Mouse (Mus musculus) limb, embryonic 12.5 days (tissue): ENCODE measurements around the gene Pou3f3. TPM values are rescaled to one million over a fixed set of nuclear protein-coding genes. Genes with fewer than 3 reads are reported as not detected.

Source experiments
- ATAC-seq: fragments of 200-750 bp; cut with Nextera tagmentation; 2 replicates; pipeline ENCODE4 v1.8.0; 2017; ENCODE audit warnings: low read depth, moderate TSS enrichment; ENCODE audit not compliant: insufficient number of reproducible peaks, insufficient read depth, low FRiP score, low TSS enrichment
- H3K27ac ChIP-seq: fragments of 300-500 bp; sonication (generic); 2 replicates; pipeline ENCODE4 v1.5.1; 2016; ENCODE audit warnings: mild to moderate bottlenecking, moderate library complexity
- H3K27me3 ChIP-seq: fragments of 300-500 bp; sonication (generic); 2 replicates; pipeline ENCODE4 v1.6.1; 2016; ENCODE audit warnings: mild to moderate bottlenecking, moderate library complexity
- H3K36me3 ChIP-seq: fragments of 300-500 bp; sonication (generic); 2 replicates; pipeline ENCODE4 v1.6.1; 2016; ENCODE audit warnings: mild to moderate bottlenecking, moderate library complexity
- H3K4me1 ChIP-seq: fragments of 300-500 bp; sonication (generic); replicated peaks from 2 replicates; pipeline ENCODE4 v1.6.1; 2016
- H3K4me2 ChIP-seq: fragments of 300-500 bp; sonication (generic); 2 replicates; pipeline ENCODE4 v1.6.1; 2016; ENCODE audit warnings: mild to moderate bottlenecking, moderate library complexity
- H3K4me3 ChIP-seq: fragments of 300-500 bp; sonication (generic); replicated peaks from 2 replicates; pipeline ENCODE4 v1.5.1; 2016; ENCODE audit warnings: mild to moderate bottlenecking
- H3K9ac ChIP-seq: fragments of 300-500 bp; sonication (generic); replicated peaks from 2 replicates; pipeline ENCODE4 v1.6.1; 2016; ENCODE audit warnings: mild to moderate bottlenecking, moderate library complexity
- H3K9me3 ChIP-seq: fragments of 300-500 bp; sonication (generic); 2 replicates; pipeline ENCODE4 v1.6.1; 2016; ENCODE audit warnings: mild to moderate bottlenecking, moderate library complexity
- WGBS: fragments of 180-500 bp; shearing (Covaris S2); methylation state at CpG from one replicate; pipeline ENCODE4 v1.1.7; 2016; 5-methylcytosine and 5-hydroxymethylcytosine counted together
- polyA plus RNA-seq: library from polyadenylated mRNA; unstranded; fragments of >200 nt; fragmentation: Nextera tagmentation; extraction: Ambion mirVana; gene quantifications from 2 replicates; pipeline ENCODE4 v1.2.1, GENCODE M21; 2016

The Pou3f3 gene
- polyA plus RNA-seq, 1 experiment from 2014 or later, result 0.50 TPM

DNA sequence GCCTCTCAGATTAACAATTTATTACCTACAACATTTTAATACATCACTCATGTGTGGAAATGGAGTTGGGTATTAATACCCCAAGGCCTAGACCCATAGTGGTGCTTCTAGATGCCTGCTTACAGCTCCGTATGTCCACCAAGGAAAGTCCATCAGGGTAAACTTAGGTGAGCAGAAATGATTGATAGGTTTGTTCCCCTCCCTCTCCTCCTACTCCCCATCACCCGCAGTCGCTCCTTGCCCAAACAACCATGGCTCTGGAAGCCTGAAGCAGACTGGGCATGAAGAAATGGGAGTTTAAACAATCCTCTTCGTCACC, 46.6 kb downstream of the Pou3f3 start:
- 75% methylated on average over 4 of the region's 4 CpGs for WGBS
- ATAC-seq, result no peak
- H3K27ac ChIP-seq, result no peak overlapping the region

DNA sequence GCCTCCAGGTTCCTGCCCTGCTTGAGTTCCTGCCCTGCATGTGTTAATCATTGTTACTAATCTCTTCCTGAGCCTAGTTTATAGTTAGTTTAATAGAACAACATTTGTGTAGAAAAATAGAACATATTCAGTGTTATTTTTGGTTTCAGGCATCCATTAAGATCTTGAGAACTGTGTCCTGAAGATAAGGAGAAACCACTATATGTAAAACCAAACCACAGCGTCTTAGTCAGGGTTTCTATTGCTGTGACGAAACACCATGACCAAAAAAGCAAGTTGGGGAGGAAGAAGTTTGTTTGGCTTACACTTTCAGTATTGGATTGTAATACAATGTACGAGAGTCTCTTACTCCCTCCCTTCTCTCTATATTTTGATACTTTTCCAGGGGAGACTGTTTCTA, 49.5 kb downstream of the Pou3f3 start:
- no peak for ATAC-seq
- H3K27ac ChIP-seq, result no peak overlapping the region

More for the DNA sequence above, 46.6 kb downstream of the Pou3f3 start:
- Histone ChIP-seq H3K36me3 (no peaks in the 10 kb centered on the region), H3K27me3 (no peaks in the 10 kb centered on the region), H3K9me3 (peaks cover 5% of the 10 kb centered on the region; the same call in 1 of the 2 replicates), H3K4me3 (no peak overlapping the region), H3K4me2 (no peak overlapping the region), H3K9ac (no peak overlapping the region), H3K4me1 (no peaks in the 10 kb centered on the region)

DNA sequence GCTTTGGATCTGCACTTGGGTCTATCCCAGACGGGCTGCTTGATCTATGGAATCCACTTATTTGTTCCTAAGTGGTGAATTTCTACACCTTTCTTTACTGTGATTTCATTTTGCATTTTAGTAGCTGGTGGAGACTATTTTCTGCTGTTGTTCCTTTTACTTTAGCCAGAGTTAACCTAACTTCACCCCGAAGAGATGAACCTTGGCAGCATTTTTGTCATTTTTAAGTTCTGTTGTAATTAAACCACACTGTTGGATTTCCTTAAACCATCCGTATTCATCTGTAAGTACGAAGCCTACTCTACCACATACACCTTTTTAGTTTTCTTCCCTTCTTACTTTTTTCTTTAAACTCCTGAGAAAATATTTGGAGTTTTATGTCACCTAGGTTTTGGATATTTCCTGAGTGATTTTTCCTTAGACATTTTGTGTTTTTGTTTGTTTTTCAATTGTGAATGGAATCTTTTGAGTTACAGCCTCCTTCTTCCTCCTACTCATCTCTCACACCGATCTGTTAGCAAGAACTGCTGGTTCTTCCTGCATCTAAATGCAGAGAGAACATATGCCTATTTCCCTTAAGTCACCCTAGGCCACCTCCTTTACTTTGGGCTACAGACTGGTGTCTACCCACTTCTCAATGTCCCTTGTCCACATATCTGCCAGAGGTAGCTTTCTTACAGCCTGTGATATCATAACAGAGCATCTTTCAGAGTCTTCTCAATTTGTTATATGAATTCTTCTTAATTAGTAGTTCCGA, 54.1 kb downstream of the Pou3f3 start:
- H3K36me3 ChIP-seq, result no peaks in the 10 kb centered on the region
- H3K4me2 ChIP-seq, result no peak overlapping the region
- no peaks in the 10 kb centered on the region for H3K27me3 ChIP-seq
- H3K9me3 ChIP-seq, result no peaks in the 10 kb centered on the region
- no peaks in the 10 kb centered on the region for H3K4me1 ChIP-seq
- no peak for ATAC-seq
- H3K4me3 ChIP-seq, result no peak overlapping the region
- WGBS, result 84% methylated on average over 6 of the region's 6 CpGs
- H3K9ac ChIP-seq, result no peak overlapping the region
- H3K27ac ChIP-seq, result no peak overlapping the region

More for the DNA sequence above, 49.5 kb downstream of the Pou3f3 start:
- 81% methylated on average over 3 of the region's 3 CpGs for WGBS
- no peaks in the 10 kb centered on the region for H3K27me3 ChIP-seq
- H3K36me3 ChIP-seq, result no peaks in the 10 kb centered on the region
- H3K4me1 ChIP-seq, result no peaks in the 10 kb centered on the region
- H3K9ac ChIP-seq, result no peak overlapping the region
- no peak overlapping the region for H3K4me3 ChIP-seq
- H3K4me2 ChIP-seq, result no peak overlapping the region
- H3K9me3 ChIP-seq, result no peaks in the 10 kb centered on the region

Other genes starting within 250 kb of the Pou3f3 start
- gene Mrps9, start 155.5 kb downstream of the Pou3f3 start, polyA plus RNA-seq, result 50.3 and 52.3 TPM in 2 replicates